Mouse (Mus musculus): Measurements from ENCODE around the gene Ccr6.

DNA sequence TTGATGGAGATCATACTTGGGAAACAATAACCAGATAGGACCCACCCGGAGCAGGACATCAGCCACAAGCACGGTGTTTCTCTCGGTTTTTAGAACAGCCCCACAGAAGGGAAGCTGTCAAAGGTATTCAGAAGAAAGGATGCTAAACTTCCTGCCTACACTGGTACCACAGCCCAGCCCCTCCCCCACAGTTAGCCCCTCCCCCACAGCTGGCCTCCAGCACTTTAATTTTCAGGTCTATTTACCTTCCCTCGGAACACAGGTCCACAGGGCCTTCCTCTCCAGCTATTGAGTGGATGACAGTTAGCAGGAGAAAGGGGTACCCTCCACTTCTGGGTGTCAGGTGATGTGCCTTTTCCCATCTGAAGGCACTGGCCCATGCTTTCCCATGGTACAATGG, 4.7 kb downstream of the Ccr6 start:
- TF ChIP-seq POLR2A (IDR thresholded peaks at IDR 0.05; ENCODE audit: low read depth, low read length) (no peak), CTCF (IDR thresholded peaks at IDR 0.05; ENCODE audit: extremely low read depth, insufficient read length, insufficient replicate concordance, low read depth, low read length) (no peak)
